Mouse (Mus musculus): ENCODE results near the gene Tfap2a.

GRCm38 (mm10) chr13:40730651-40731178 lies 7.5 kb downstream of the Tfap2a start:
- no peak for TF ChIP-seq GATA1 (IDR thresholded peaks at IDR 0.05; ENCODE audit: low read length)
- no peak for TF ChIP-seq TAL1 (IDR thresholded peaks at IDR 0.05; ENCODE audit: low read length)
